Mouse (Mus musculus) hindbrain, embryonic 14.5 days (tissue): ENCODE measurements at regions not wholly inside any gene's neighbourhood (a gene's known extent, or its start where the extent isn't known, plus 50 kb on each side); places are given as distances from the start of the nearest gene placed in this dataset.

ENCODE experiments used
- ATAC-seq: fragments of 200-750 bp; cut with Nextera tagmentation; 2 replicates; pipeline ENCODE4 v1.8.0; 2017; ENCODE audit warnings: moderate number of reproducible peaks, mild to moderate bottlenecking, moderate TSS enrichment, moderate library complexity; ENCODE audit not compliant: low FRiP score
- DNase-seq: peaks from one replicate; pipeline ENCODE4 v3.0.0-alpha.2; 2015; ENCODE audit warnings: low spot score
- H3K27ac ChIP-seq: fragments of 300-500 bp; sonication (generic); 2 replicates; pipeline ENCODE4 v1.5.1; 2014; ENCODE audit warnings: mild to moderate bottlenecking, moderate library complexity
- H3K27me3 ChIP-seq: fragments of 300-500 bp; sonication (generic); 2 replicates; pipeline ENCODE4 v1.6.1; 2014; ENCODE audit warnings: mild to moderate bottlenecking, low read length, mixed read lengths; ENCODE audit not compliant: control insufficient read depth, insufficient read depth
- H3K36me3 ChIP-seq: fragments of 300-500 bp; sonication (generic); replicated peaks from 2 replicates; pipeline ENCODE4 v1.6.1; 2014; ENCODE audit not compliant: control insufficient read depth, insufficient read depth
- H3K4me1 ChIP-seq: fragments of 300-500 bp; sonication (generic); replicated peaks from 2 replicates; pipeline ENCODE4 v1.6.1; 2014; ENCODE audit warnings: antibody characterized with exemption, low read length, mixed read lengths; ENCODE audit not compliant: control insufficient read depth, insufficient read depth
- H3K4me2 ChIP-seq: fragments of 300-500 bp; sonication (generic); replicated peaks from 2 replicates; pipeline ENCODE4 v1.6.1; 2014; ENCODE audit warnings: mild to moderate bottlenecking, moderate library complexity
- H3K4me3 ChIP-seq: fragments of 300-500 bp; sonication (generic); replicated peaks from 2 replicates; pipeline ENCODE4 v1.5.1; 2014; ENCODE audit warnings: mild to moderate bottlenecking, low read length
- H3K9ac ChIP-seq: fragments of 300-500 bp; sonication (generic); 2 replicates; pipeline ENCODE4 v1.6.1; 2014
- H3K9me3 ChIP-seq: fragments of 300-500 bp; sonication (generic); 2 replicates; pipeline ENCODE4 v1.6.1; 2016; ENCODE audit warnings: low read length; ENCODE audit not compliant: control insufficient read depth
- WGBS: fragments of 180-500 bp; shearing (Covaris S2); extraction: QIAGEN DNeasy Blood & Tissue Kit; methylation state at CpG from one replicate; pipeline ENCODE4 v1.1.7; 2014; 5-methylcytosine and 5-hydroxymethylcytosine counted together

- ATAC-seq (no peak), DNase-seq (no peak)
- H3K4me3 ChIP-seq = no peak overlapping the region
- no peaks in the 10 kb centered on the region for H3K36me3 ChIP-seq
- 0 out of 2 replicates have a peak, but pooled peaks cover 2% of the 10 kb centered on the region for H3K27me3 ChIP-seq
- H3K9me3 ChIP-seq = no peaks in the 10 kb centered on the region
- WGBS = 41% methylated on average over 4 of the region's 4 CpGs
- H3K4me2 ChIP-seq = no peak overlapping the region
- peaks cover 25% of the 10 kb centered on the region for H3K4me1 ChIP-seq
- H3K9ac ChIP-seq = no peak overlapping the region
- H3K27ac ChIP-seq = no peak overlapping the region
Observed at GRCm38 (mm10) chr14:67612471-67612870, 1603.5 kb upstream of the Gulo start.

- Histone ChIP-seq H3K27ac (no peak overlapping the region), H3K4me3 (peak overlapping the region; percentile 11), H3K36me3 (no peaks in the 10 kb centered on the region), H3K4me1 (peaks cover 18% of the 10 kb centered on the region; the same call in 1 of the 2 replicates), H3K9me3 (no peaks in the 10 kb centered on the region), H3K9ac (no peak overlapping the region), H3K27me3 (0 out of 2 replicates have a peak, but pooled peaks cover 2% of the 10 kb centered on the region), H3K4me2 (peak overlapping the region; percentile 47)
- 23% methylated on average over 20 of the region's 20 CpGs for WGBS
- peak; percentile 36 for DNase-seq
- no peak for ATAC-seq
Observed at GRCm38 (mm10) chr14:67608262-67608661, 1599.3 kb upstream of the Gulo start.

- H3K4me2 ChIP-seq = no peak overlapping the region
- no peak for DNase-seq
- H3K27me3 ChIP-seq = no peaks in the 10 kb centered on the region
- no peak overlapping the region for H3K9ac ChIP-seq
- no peaks in the 10 kb centered on the region for H3K36me3 ChIP-seq
- WGBS = 82% methylated on average over 4 of the region's 4 CpGs
- no peak overlapping the region for H3K4me3 ChIP-seq
- H3K4me1 ChIP-seq = 0 out of 2 replicates have a peak, but pooled peaks cover 1% of the 10 kb centered on the region
- no peak overlapping the region for H3K27ac ChIP-seq
- H3K9me3 ChIP-seq = no peaks in the 10 kb centered on the region
- no peak for ATAC-seq
Observed at GRCm38 (mm10) chr14:67602960-67603359, 1594.0 kb upstream of the Gulo start.

GRCm38 (mm10) chr14:67599734-67600133 is 1590.7 kb upstream of the Gulo start:
- Histone ChIP-seq H3K4me1 (no peaks in the 10 kb centered on the region), H3K9ac (no peak overlapping the region), H3K36me3 (no peaks in the 10 kb centered on the region), H3K27ac (no peak overlapping the region), H3K4me2 (no peak overlapping the region), H3K4me3 (no peak overlapping the region), H3K27me3 (no peaks in the 10 kb centered on the region), H3K9me3 (no peaks in the 10 kb centered on the region)
- no peak for ATAC-seq
- DNase-seq = peak; percentile 46
- WGBS = 21% methylated on average over 4 of the region's 4 CpGs

- no peak overlapping the region for H3K27ac ChIP-seq
- no peak overlapping the region for H3K4me2 ChIP-seq
- H3K4me3 ChIP-seq = no peak overlapping the region
- 84% methylated on average over 11 of the region's 11 CpGs for WGBS
- no peaks in the 10 kb centered on the region for H3K36me3 ChIP-seq
- DNase-seq (no peak), ATAC-seq (no peak)
- no peaks in the 10 kb centered on the region for H3K9me3 ChIP-seq
- H3K4me1 ChIP-seq = no peaks in the 10 kb centered on the region; the same call in 1 of the 2 replicates
- no peak overlapping the region for H3K9ac ChIP-seq
- no peaks in the 10 kb centered on the region for H3K27me3 ChIP-seq
Observed at GRCm38 (mm10) chr14:67588627-67589026, 1579.6 kb upstream of the Gulo start.

GRCm38 (mm10) chr14:67584456-67585048 is 1575.5 kb upstream of the Gulo start:
- Histone ChIP-seq H3K36me3 (no peaks in the 10 kb centered on the region), H3K4me2 (peak overlapping the region; percentile 22)
- DNase-seq = peak; percentile 44

GRCm38 (mm10) chr14:67582201-67582782 is 1573.3 kb upstream of the Gulo start:
- Histone ChIP-seq H3K4me3 (no peak overlapping the region), H3K9ac (no peak overlapping the region), H3K9me3 (no peaks in the 10 kb centered on the region), H3K4me1 (peaks cover 4% of the 10 kb centered on the region), H3K36me3 (no peaks in the 10 kb centered on the region), H3K27ac (peak overlapping the region; percentile 0; the same call in 1 of the 2 replicates), H3K4me2 (no peak overlapping the region), H3K27me3 (no peaks in the 10 kb centered on the region)
- ATAC-seq (no peak; the same call in 1 of the 2 replicates), DNase-seq (no peak)
- 50% methylated on average over 8 of the region's 8 CpGs for WGBS

More at GRCm38 (mm10) chr14:67584456-67585048, 1575.5 kb upstream of the Gulo start:
- ATAC-seq = no peak
- Histone ChIP-seq H3K27ac (no peak overlapping the region), H3K4me1 (peaks cover 4% of the 10 kb centered on the region), H3K9me3 (no peaks in the 10 kb centered on the region), H3K27me3 (no peaks in the 10 kb centered on the region), H3K4me3 (no peak overlapping the region), H3K9ac (no peak overlapping the region)
- WGBS = 46% methylated on average over 14 of the region's 14 CpGs

- no peak overlapping the region for H3K27ac ChIP-seq
- no peaks in the 10 kb centered on the region for H3K27me3 ChIP-seq
- no peak for DNase-seq
- H3K36me3 ChIP-seq = no peaks in the 10 kb centered on the region
- H3K9me3 ChIP-seq = no peaks in the 10 kb centered on the region
- no peak overlapping the region for H3K4me2 ChIP-seq
- 87% methylated on average over 7 of the region's 7 CpGs for WGBS
- H3K4me3 ChIP-seq = no peak overlapping the region
- peaks cover 6% of the 10 kb centered on the region; the same call in 1 of the 2 replicates for H3K4me1 ChIP-seq
- ATAC-seq = no peak
- H3K9ac ChIP-seq = no peak overlapping the region
Observed at GRCm38 (mm10) chr14:67574346-67574949, 1565.4 kb upstream of the Gulo start.

- H3K27me3 ChIP-seq = no peaks in the 10 kb centered on the region
- ATAC-seq (no peak), DNase-seq (no peak)
- no peak overlapping the region for H3K9ac ChIP-seq
- no peak overlapping the region for H3K4me2 ChIP-seq
- 84% methylated on average over 12 of the region's 12 CpGs for WGBS
- H3K27ac ChIP-seq = no peak overlapping the region
- no peaks in the 10 kb centered on the region for H3K36me3 ChIP-seq
- peaks cover 11% of the 10 kb centered on the region; the same call in 1 of the 2 replicates for H3K4me1 ChIP-seq
- H3K9me3 ChIP-seq = no peaks in the 10 kb centered on the region
- no peak overlapping the region for H3K4me3 ChIP-seq
Observed at GRCm38 (mm10) chr14:67573451-67573995, 1564.5 kb upstream of the Gulo start.
